Mouse (Mus musculus) embryo, embryonic 10.5 days (tissue): Measurements from ENCODE around the gene Arl5c.
A peak's percentile ranks its signal among the peaks of the same experiment; 100 is the strongest.

Experiments used
- DNase-seq: peaks from one replicate; pipeline ENCODE4 v3.0.0-alpha.2; 2015; ENCODE audit warnings: low spot score

The Arl5c gene

GRCm38 (mm10) chr11:97994539-97995100 lies 1.4 kb downstream of the Arl5c start:
- DNase-seq, result peak; percentile 80

DNA sequence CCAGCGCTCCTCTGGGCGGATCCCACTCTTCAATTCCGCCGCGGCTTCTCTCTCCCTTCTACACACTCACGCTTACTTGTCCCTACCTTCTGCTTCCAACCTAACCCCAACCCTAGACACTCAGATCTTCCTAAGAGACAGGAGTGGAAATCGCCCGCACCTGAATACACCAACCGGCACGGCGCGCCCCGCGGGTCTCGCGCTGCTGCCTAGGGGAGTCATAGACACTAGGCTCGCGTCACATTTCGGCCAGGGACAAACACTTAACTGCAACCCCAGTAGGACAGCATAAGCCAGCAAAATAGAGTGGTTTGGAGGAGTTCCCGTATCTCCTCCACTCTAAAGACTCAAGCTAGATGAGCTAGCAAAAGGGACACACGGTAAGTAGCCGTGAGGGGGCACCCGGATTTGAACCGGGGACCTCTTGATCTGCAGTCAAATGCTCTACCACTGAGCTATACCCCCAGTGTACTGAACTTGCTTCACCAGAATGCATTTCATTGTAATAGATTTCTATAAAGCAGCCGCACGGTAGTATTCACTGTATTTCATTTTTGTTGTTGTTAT lies 7.4 kb downstream of the Arl5c start:
- peak; percentile 96 for DNase-seq

- peak; percentile 99 for DNase-seq
Measured at GRCm38 (mm10) chr11:97987551-97988526, 8.1 kb downstream of the Arl5c start.

GRCm38 (mm10) chr11:97986738-97987465 lies 9.1 kb downstream of the Arl5c start:
- DNase-seq, result peak; percentile 18

GRCm38 (mm10) chr11:97985727-97986677 lies 10.0 kb downstream of the Arl5c start, which contains the start of gene Plxdc1:
TSS of gene Plxdc1 (minus strand) at chr11:97986444.
- peak; percentile 28 for DNase-seq

GRCm38 (mm10) chr11:97983983-97984382 lies 12.0 kb downstream of the Arl5c start:
- DNase-seq, result no peak

GRCm38 (mm10) chr11:97983506-97983905 lies 12.5 kb downstream of the Arl5c start:
- DNase-seq, result no peak

- DNase-seq, result no peak
Measured at GRCm38 (mm10) chr11:97982721-97983120, 13.3 kb downstream of the Arl5c start.

- peak; percentile 62 for DNase-seq
Measured at GRCm38 (mm10) chr11:97980531-97980966, 15.4 kb downstream of the Arl5c start.

- no peak for DNase-seq
Measured at GRCm38 (mm10) chr11:97979824-97980495, 16.0 kb downstream of the Arl5c start.

- DNase-seq, result no peak
Measured at GRCm38 (mm10) chr11:97978392-97978791, 17.6 kb downstream of the Arl5c start.

GRCm38 (mm10) chr11:97977797-97978196 lies 18.2 kb downstream of the Arl5c start:
- no peak for DNase-seq

- DNase-seq, result no peak
Measured at GRCm38 (mm10) chr11:97974746-97975145, 21.2 kb downstream of the Arl5c start.

GRCm38 (mm10) chr11:97974141-97974540 lies 21.8 kb downstream of the Arl5c start:
- DNase-seq, result no peak

- no peak for DNase-seq
Measured at GRCm38 (mm10) chr11:97972434-97972833, 23.5 kb downstream of the Arl5c start.

- no peak for DNase-seq
Measured at GRCm38 (mm10) chr11:97971232-97971631, 24.7 kb downstream of the Arl5c start.

GRCm38 (mm10) chr11:97970771-97971170 lies 25.2 kb downstream of the Arl5c start:
- DNase-seq, result no peak

- DNase-seq, result no peak
Measured at GRCm38 (mm10) chr11:97968385-97968784, 27.6 kb downstream of the Arl5c start.

- DNase-seq, result no peak
Measured at GRCm38 (mm10) chr11:97967114-97967513, 28.9 kb downstream of the Arl5c start.

GRCm38 (mm10) chr11:97960907-97961306 lies 35.1 kb downstream of the Arl5c start:
- DNase-seq, result no peak
